Mouse (Mus musculus) v-Abl transformed pro-B cells (cell line): ENCODE results near the gene Hist2h3c2.
"Not testable (repeated sequence)": the region's sequence is repeated elsewhere in the genome, so short reads cannot be mapped to it uniquely, and the experiment has no call there.

ENCODE experiments used
- in situ Hi-C, 2 experiments: fragments of 400-800 bp; cut with MboI; formaldehyde crosslinking; loops; one replicate each; pipeline ENCODE4 v1.15.1; 2025; ENCODE audit not compliant: unreplicated experiment in 2 of 2

The Hist2h3c2 gene

GRCm38 (mm10) chr3:96238954-96239793 lies at the start of gene Hist2h3c2:
Gene Hist2h3c2 (minus strand): TSS chr3:96239127.
- in situ Hi-C loops = not testable (repeated sequence)

- in situ Hi-C loops = loop anchor here (25.0 kb wide), 1 partner anchor 350 kb away; the partner anchor contains the start of genes Gm42957 (in 2 of the 2), Itga10 (in 2 of the 2), Pex11b (in 2 of the 2) and Rbm8a (in 2 of the 2)
Measured at GRCm38 (mm10) chr3:96287334-96287733, 48.4 kb upstream of the Hist2h3c2 start.

GRCm38 (mm10) chr3:96284457-96284856 lies 45.5 kb upstream of the Hist2h3c2 start:
- in situ Hi-C loops = loop anchor here (5.0 to 25.0 kb wide), 3 partner anchors 43 to 353 kb away; partner anchors contain the start of genes Gm42957 (in 2 of the 2), Itga10 (in 2 of the 2), Pex11b (in 2 of the 2) and Rbm8a (in 2 of the 2)

- in situ Hi-C loops = loop anchor here (5.0 to 25.0 kb wide), 3 partner anchors 47 to 357 kb away; partner anchors contain the start of genes Gm42957 (in 2 of the 2), Itga10 (in 2 of the 2), Pex11b (in 2 of the 2) and Rbm8a (in 2 of the 2)
Measured at GRCm38 (mm10) chr3:96280660-96281059, 41.7 kb upstream of the Hist2h3c2 start.

- in situ Hi-C loops = loop anchor here (5.0 to 25.0 kb wide), 2 partner anchors 224 to 359 kb away; partner anchors contain the start of genes Gm42957 (in 2 of the 2), Itga10 (in 2 of the 2), Pex11b (in 2 of the 2) and Rbm8a (in 2 of the 2)
Measured at GRCm38 (mm10) chr3:96277800-96278624, 39.1 kb upstream of the Hist2h3c2 start.

- in situ Hi-C loops = loop anchor here (5.0 to 25.0 kb wide), 2 partner anchors 225 to 360 kb away; partner anchors contain the start of genes Gm42957 (in 2 of the 2), Itga10 (in 2 of the 2), Pex11b (in 2 of the 2) and Rbm8a (in 2 of the 2)
Measured at GRCm38 (mm10) chr3:96277428-96277799, 38.5 kb upstream of the Hist2h3c2 start.

GRCm38 (mm10) chr3:96273591-96274465 lies 34.9 kb upstream of the Hist2h3c2 start:
- in situ Hi-C loops = loop anchor here in 1 of 2 experiments (25.0 kb wide), 2 partner anchors 312 to 612 kb away; partner anchors contain the start of gene Mcl1

- in situ Hi-C loops = loop anchor here in 1 of 2 experiments (5.0 to 25.0 kb wide), 3 partner anchors 42 to 607 kb away; partner anchors contain the start of gene Mcl1
Measured at GRCm38 (mm10) chr3:96269511-96270474, 30.9 kb upstream of the Hist2h3c2 start, which contains the start of gene Hist2h2bb. Gene Hist2h2bb (plus strand): TSS chr3:96269752.

GRCm38 (mm10) chr3:96268776-96269378 lies 29.9 kb upstream of the Hist2h3c2 start:
- in situ Hi-C loops = loop anchor here in 1 of 2 experiments (5.0 to 25.0 kb wide), 3 partner anchors 42 to 607 kb away; partner anchors contain the start of gene Mcl1

GRCm38 (mm10) chr3:96268051-96268775 lies 29.3 kb upstream of the Hist2h3c2 start, which contains the start of gene Hist2h3b:
Gene Hist2h3b (plus strand): TSS chr3:96268654.
- in situ Hi-C loops = loop anchor here in 1 of 2 experiments (5.0 to 25.0 kb wide), 3 partner anchors 41 to 606 kb away; partner anchors contain the start of gene Mcl1

- in situ Hi-C loops = loop anchor here in 1 of 2 experiments (5.0 to 25.0 kb wide), 3 partner anchors 40 to 605 kb away; partner anchors contain the start of gene Mcl1
Measured at GRCm38 (mm10) chr3:96267541-96267940, 28.6 kb upstream of the Hist2h3c2 start.

- in situ Hi-C loops = loop anchor here in 1 of 2 experiments (5.0 to 25.0 kb wide), 3 partner anchors 39 to 604 kb away; partner anchors contain the start of gene Mcl1
Measured at GRCm38 (mm10) chr3:96266132-96266710, 27.3 kb upstream of the Hist2h3c2 start.

- in situ Hi-C loops = loop anchor here in 1 of 2 experiments (25.0 kb wide), 2 partner anchors 302 to 602 kb away; partner anchors contain the start of gene Mcl1
Measured at GRCm38 (mm10) chr3:96264404-96264949, 25.6 kb upstream of the Hist2h3c2 start.

GRCm38 (mm10) chr3:96263558-96264403 lies 24.9 kb upstream of the Hist2h3c2 start:
- in situ Hi-C loops = loop anchor here in 1 of 2 experiments (25.0 kb wide), 2 partner anchors 301 to 601 kb away; partner anchors contain the start of gene Mcl1
